Mouse (Mus musculus) hindbrain, embryonic 16.5 days (tissue): ENCODE measurements around the gene Vstm4. TPM values are rescaled to one million over a fixed set of nuclear protein-coding genes. Genes with fewer than 3 reads are reported as not detected.

ENCODE experiments used
- ATAC-seq: fragments of 200-750 bp; cut with Nextera tagmentation; 2 replicates; pipeline ENCODE4 v1.8.0; 2017; ENCODE audit warnings: moderate TSS enrichment, moderate library complexity
- H3K27ac ChIP-seq: fragments of 300-500 bp; sonication (generic); 2 replicates; pipeline ENCODE4 v1.5.1; 2014; ENCODE audit warnings: low read depth, mild to moderate bottlenecking, control low read depth, low read length, moderate library complexity
- H3K27me3 ChIP-seq: fragments of 300-500 bp; sonication (generic); replicated peaks from 2 replicates; pipeline ENCODE4 v1.6.1; 2014; ENCODE audit warnings: low read length; ENCODE audit not compliant: control insufficient read depth, insufficient read depth
- H3K36me3 ChIP-seq: fragments of 300-500 bp; sonication (generic); 2 replicates; pipeline ENCODE4 v1.6.1; 2014; ENCODE audit warnings: mild to moderate bottlenecking, low read length, moderate library complexity, mixed read lengths; ENCODE audit not compliant: control insufficient read depth, insufficient read depth
- H3K4me1 ChIP-seq: fragments of 300-500 bp; sonication (generic); 2 replicates; pipeline ENCODE4 v1.6.1; 2014; ENCODE audit warnings: low read depth, low read length; ENCODE audit not compliant: control insufficient read depth, insufficient read depth
- H3K4me2 ChIP-seq: fragments of 300-500 bp; sonication (generic); 2 replicates; pipeline ENCODE4 v1.6.1; 2014; ENCODE audit warnings: mild to moderate bottlenecking, low read length, control low read depth, moderate library complexity
- H3K4me3 ChIP-seq: fragments of 300-500 bp; sonication (generic); 2 replicates; pipeline ENCODE4 v1.5.1; 2014; ENCODE audit warnings: mild to moderate bottlenecking, low read length, control low read depth, moderate library complexity
- H3K9ac ChIP-seq: fragments of 300-500 bp; sonication (generic); 2 replicates; pipeline ENCODE4 v1.6.1; 2014; ENCODE audit warnings: low read depth, mild to moderate bottlenecking, control low read depth, low read length, moderate library complexity
- H3K9me3 ChIP-seq: fragments of 300-500 bp; sonication (generic); 2 replicates; pipeline ENCODE4 v1.6.1; 2014; ENCODE audit warnings: mild to moderate bottlenecking, low read length, moderate library complexity; ENCODE audit not compliant: control insufficient read depth
- WGBS: fragments of 180-500 bp; shearing (Covaris S2); extraction: QIAGEN DNeasy Blood & Tissue Kit; methylation state at CpG from one replicate; pipeline ENCODE4 v1.1.7; 2014; 5-methylcytosine and 5-hydroxymethylcytosine counted together
- polyA plus RNA-seq: library from polyadenylated mRNA; unstranded; fragments of >200 nt; fragmentation: Nextera tagmentation; extraction: Ambion mirVana; gene quantifications from 2 replicates; pipeline ENCODE4 v1.2.1, GENCODE M21; 2015

Gene Vstm4
- polyA plus RNA-seq, 1 experiment from 2014 or later = 14.5 TPM

GRCm38 (mm10) chr14:32909112-32909511, 52.6 kb downstream of the Vstm4 start:
- Histone ChIP-seq H3K36me3 (no peaks in the 10 kb centered on the region), H3K4me1 (peaks cover 4% of the 10 kb centered on the region; the same call in 1 of the 2 replicates), H3K4me2 (no peak overlapping the region), H3K27me3 (no peaks in the 10 kb centered on the region), H3K9ac (no peak overlapping the region), H3K27ac (no peak overlapping the region), H3K9me3 (no peaks in the 10 kb centered on the region), H3K4me3 (no peak overlapping the region)
- ATAC-seq = no peak
- WGBS = 79% methylated on average over 6 of the region's 6 CpGs

DNA sequence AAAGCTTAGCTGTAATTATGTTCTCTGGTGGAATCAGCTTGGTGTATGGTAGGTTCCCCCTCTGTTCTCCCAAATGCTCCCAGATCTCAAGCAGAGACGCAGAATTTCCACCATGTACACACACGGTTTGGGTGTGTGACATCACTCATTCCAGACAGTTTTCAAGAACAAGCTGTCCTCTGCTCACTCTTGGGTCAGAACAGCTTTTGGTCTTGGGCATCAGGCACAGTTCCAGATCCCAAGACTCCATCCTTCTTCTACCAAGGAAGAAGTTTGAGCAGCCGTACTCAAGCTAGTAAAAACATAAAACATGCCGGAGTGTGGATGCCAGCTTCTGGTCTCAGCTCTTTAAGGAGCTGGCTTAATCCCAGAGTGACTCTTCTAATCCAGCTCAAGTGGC, 54.6 kb downstream of the Vstm4 start:
- Histone ChIP-seq H3K27ac (no peak overlapping the region), H3K4me3 (no peak overlapping the region), H3K9me3 (no peaks in the 10 kb centered on the region), H3K4me2 (no peak overlapping the region), H3K4me1 (peaks cover 4% of the 10 kb centered on the region; the same call in 1 of the 2 replicates), H3K36me3 (no peaks in the 10 kb centered on the region), H3K9ac (no peak overlapping the region), H3K27me3 (no peaks in the 10 kb centered on the region)
- 92% methylated on average over 4 of the region's 4 CpGs for WGBS
- no peak for ATAC-seq

DNA sequence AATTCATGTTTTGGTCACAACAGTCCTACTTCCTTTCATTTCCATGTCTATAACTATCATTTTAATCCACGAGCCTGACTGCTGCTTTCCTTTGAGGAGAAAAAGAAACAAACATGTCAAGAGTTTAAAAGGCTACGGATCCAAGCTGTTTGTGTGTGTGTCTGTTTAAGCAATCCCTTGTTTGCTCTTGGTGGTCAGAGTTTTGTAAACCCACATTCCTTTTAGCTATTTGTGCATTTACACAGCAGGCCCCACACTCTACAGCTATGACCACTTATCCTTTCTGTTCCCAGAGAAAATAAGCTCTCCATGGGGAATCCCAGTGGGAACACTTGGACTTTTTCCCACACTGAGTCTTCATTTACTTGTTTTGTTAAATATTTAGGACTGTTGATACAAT, 58.8 kb downstream of the Vstm4 start:
- no peaks in the 10 kb centered on the region for H3K36me3 ChIP-seq

GRCm38 (mm10) chr14:32917919-32918318, 61.4 kb downstream of the Vstm4 start:
- 98% methylated on average over 1 of the region's 1 CpGs for WGBS

More for the DNA sequence above, 58.8 kb downstream of the Vstm4 start:
- WGBS = 48% methylated on average over 2 of the region's 2 CpGs
- no peaks in the 10 kb centered on the region for H3K9me3 ChIP-seq
- H3K4me2 ChIP-seq = no peak overlapping the region
- no peak overlapping the region for H3K4me3 ChIP-seq
- H3K9ac ChIP-seq = no peak overlapping the region
- H3K4me1 ChIP-seq = no peaks in the 10 kb centered on the region
- no peak overlapping the region for H3K27ac ChIP-seq
- H3K27me3 ChIP-seq = no peaks in the 10 kb centered on the region
- ATAC-seq = no peak

DNA sequence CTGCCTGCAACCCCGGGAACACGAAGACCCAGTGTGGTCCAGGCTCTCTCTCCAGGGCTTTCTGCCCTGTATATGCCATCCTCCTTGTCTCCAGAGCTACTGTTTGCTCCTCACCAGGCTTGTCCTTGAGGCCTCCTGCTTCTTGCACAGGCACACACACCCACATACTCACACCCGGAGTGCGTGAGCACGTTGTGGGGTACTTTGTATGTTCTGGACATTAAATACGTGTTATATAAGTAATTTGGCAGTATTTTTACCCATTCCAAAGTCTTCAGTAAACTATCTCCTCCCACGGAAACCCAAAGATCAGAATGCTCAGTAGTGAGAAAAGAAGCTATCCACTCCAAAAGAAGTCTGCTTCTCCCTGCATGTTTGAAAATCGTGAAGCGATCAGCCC, 67.3 kb downstream of the Vstm4 start:
- Histone ChIP-seq H3K4me1 (no peaks in the 10 kb centered on the region), H3K4me3 (no peak overlapping the region), H3K27me3 (no peaks in the 10 kb centered on the region), H3K9ac (no peak overlapping the region), H3K27ac (no peak overlapping the region), H3K36me3 (no peaks in the 10 kb centered on the region), H3K9me3 (no peaks in the 10 kb centered on the region), H3K4me2 (no peak overlapping the region)
- no peak for ATAC-seq
- WGBS = 83% methylated on average over 9 of the region's 9 CpGs

More at GRCm38 (mm10) chr14:32917919-32918318, 61.4 kb downstream of the Vstm4 start:
- H3K27ac ChIP-seq = no peak overlapping the region
- H3K4me1 ChIP-seq = no peaks in the 10 kb centered on the region
- ATAC-seq = no peak
- H3K27me3 ChIP-seq = no peaks in the 10 kb centered on the region
- H3K9me3 ChIP-seq = no peaks in the 10 kb centered on the region
- H3K4me2 ChIP-seq = no peak overlapping the region
- no peak overlapping the region for H3K9ac ChIP-seq
- no peaks in the 10 kb centered on the region for H3K36me3 ChIP-seq
- H3K4me3 ChIP-seq = no peak overlapping the region

DNA sequence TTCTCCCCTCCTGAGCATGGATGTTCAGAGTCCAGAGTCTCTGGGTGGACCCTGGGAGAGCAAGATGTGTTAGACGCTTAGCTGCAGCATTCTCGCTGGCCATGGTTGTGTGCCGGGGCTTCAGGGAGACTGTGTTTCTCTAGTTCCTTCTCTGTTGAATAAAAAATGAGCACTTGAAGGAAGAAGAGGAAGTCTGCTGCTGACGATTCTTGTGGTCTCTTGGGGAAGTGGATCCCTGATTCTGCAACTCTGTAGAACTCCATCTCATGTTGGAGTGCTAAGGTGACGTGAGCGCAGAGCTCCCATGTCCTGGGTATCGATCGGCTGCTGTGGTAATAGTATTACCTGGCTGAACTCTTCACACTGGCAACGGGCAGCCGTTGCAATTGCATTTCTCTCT, 75.2 kb downstream of the Vstm4 start:
- Histone ChIP-seq H3K9me3 (no peaks in the 10 kb centered on the region), H3K27me3 (no peaks in the 10 kb centered on the region), H3K4me2 (no peak overlapping the region), H3K4me3 (no peak overlapping the region), H3K36me3 (no peaks in the 10 kb centered on the region), H3K9ac (no peak overlapping the region), H3K4me1 (no peaks in the 10 kb centered on the region), H3K27ac (no peak overlapping the region)
- 84% methylated on average over 10 of the region's 10 CpGs for WGBS
- no peak for ATAC-seq

- Histone ChIP-seq H3K27me3 (no peaks in the 10 kb centered on the region), H3K4me3 (no peak overlapping the region), H3K27ac (no peak overlapping the region), H3K9me3 (no peaks in the 10 kb centered on the region), H3K9ac (no peak overlapping the region), H3K36me3 (no peaks in the 10 kb centered on the region), H3K4me1 (no peaks in the 10 kb centered on the region), H3K4me2 (no peak overlapping the region)
- ATAC-seq = no peak
- 79% methylated on average over 8 of the region's 8 CpGs for WGBS
Observed at GRCm38 (mm10) chr14:32932220-32932619, 75.7 kb downstream of the Vstm4 start.

DNA sequence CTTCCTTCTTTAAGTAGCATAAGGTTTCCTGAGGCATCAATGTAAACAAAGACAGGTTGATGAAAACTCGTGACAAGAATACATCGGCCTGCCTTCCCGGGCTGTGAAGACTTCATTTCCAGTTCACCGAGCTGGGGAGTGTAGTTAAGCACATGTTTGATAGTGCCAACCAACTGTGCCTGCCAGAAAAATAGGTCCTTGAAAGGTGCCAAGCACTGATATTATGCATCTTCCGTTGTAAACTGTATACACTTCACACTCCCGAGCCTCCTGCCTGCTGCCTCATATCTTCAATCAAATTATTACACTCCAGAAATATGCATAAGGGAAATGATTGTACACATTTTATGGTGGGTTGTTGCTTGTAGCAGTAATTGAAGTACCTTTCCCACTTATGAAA, 77.5 kb downstream of the Vstm4 start:
- H3K4me3 ChIP-seq = no peak overlapping the region
- no peak overlapping the region for H3K9ac ChIP-seq
- no peaks in the 10 kb centered on the region for H3K9me3 ChIP-seq
- H3K4me1 ChIP-seq = no peaks in the 10 kb centered on the region
- WGBS = 59% methylated on average over 6 of the region's 6 CpGs
- H3K4me2 ChIP-seq = no peak overlapping the region
- no peaks in the 10 kb centered on the region for H3K36me3 ChIP-seq
- ATAC-seq = no peak
- no peak overlapping the region for H3K27ac ChIP-seq
- H3K27me3 ChIP-seq = no peaks in the 10 kb centered on the region

- no peak overlapping the region for H3K27ac ChIP-seq
- no peak overlapping the region for H3K4me2 ChIP-seq
- 86% methylated on average over 5 of the region's 5 CpGs for WGBS
- no peaks in the 10 kb centered on the region for H3K27me3 ChIP-seq
- H3K9ac ChIP-seq = no peak overlapping the region
- H3K9me3 ChIP-seq = no peaks in the 10 kb centered on the region
- H3K4me3 ChIP-seq = no peak overlapping the region
- ATAC-seq = no peak
- H3K36me3 ChIP-seq = no peaks in the 10 kb centered on the region
- H3K4me1 ChIP-seq = no peaks in the 10 kb centered on the region
Observed at GRCm38 (mm10) chr14:32939217-32939616, 82.7 kb downstream of the Vstm4 start.

GRCm38 (mm10) chr14:32947512-32947911, 91.0 kb downstream of the Vstm4 start:
- no peaks in the 10 kb centered on the region for H3K27me3 ChIP-seq
- H3K4me3 ChIP-seq = no peak overlapping the region
- ATAC-seq = no peak
- no peak overlapping the region for H3K27ac ChIP-seq
- no peak overlapping the region for H3K9ac ChIP-seq
- H3K4me2 ChIP-seq = no peak overlapping the region
- WGBS = 98% methylated on average over 2 of the region's 2 CpGs
- peaks cover 11% of the 10 kb centered on the region for H3K4me1 ChIP-seq
- no peaks in the 10 kb centered on the region for H3K36me3 ChIP-seq
- no peaks in the 10 kb centered on the region for H3K9me3 ChIP-seq
